Mouse (Mus musculus) heart, adult 10 weeks (tissue): ENCODE data around the gene Pter. TPM values are rescaled to one million over a fixed set of nuclear protein-coding genes. Genes with fewer than 3 reads are reported as not detected.

Source experiments
- polyA plus RNA-seq: library from polyadenylated mRNA; stranded (reverse); fragments of 350-450 nt; fragmentation: Illumina TruSeq; extraction: RNeasy Lipid Tissue Mini Kit (QIAGEN cat#74804); gene quantifications from one replicate; pipeline ENCODE4 v1.2.3, GENCODE M21; 2014; ENCODE audit warnings: low read depth, low replicate concordance

Pter gene
- polyA plus RNA-seq: 12.2 TPM

DNA sequence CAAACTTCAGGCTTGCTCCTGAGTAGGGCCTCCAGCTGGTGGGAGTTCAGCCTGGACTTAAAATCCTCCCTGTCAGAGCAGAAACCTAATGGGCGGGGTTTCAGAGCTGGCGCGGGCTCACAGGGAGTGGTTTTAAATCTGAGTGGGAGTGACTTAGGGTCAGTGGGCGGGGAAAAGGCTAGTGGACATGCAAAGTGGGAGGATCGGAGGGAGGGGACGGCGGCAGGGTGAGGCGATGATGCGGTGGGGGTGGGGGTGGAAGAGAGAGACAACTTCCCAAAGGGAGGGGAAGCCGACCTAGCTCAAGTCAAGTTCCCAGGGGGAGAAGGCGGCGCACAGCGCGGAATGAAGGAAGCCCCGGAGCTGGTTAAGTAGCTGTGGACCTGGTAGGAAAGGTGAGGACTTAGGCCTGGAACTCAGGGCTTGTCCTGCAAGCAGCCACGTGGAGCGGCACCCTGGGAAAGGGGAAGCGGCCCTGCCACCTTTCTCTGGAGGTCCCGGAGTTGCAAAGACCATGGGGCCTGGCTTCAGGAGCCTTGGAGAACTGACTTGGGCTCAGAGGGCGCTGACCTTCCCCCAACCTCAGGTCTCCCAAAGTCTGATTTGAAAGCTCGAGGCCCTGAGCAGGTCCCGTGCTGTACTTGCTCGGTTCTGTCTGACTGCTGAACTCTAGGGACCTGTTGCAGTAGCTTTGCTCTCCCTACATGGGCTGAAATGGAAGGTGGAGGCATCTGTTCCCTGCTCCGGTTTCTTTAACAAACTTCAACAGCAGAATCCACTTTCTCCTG lies at the start of gene Pter:
Gene Pter, plus strand, starts transcription at position 238 of the 788 bp plus-strand sequence.

DNA sequence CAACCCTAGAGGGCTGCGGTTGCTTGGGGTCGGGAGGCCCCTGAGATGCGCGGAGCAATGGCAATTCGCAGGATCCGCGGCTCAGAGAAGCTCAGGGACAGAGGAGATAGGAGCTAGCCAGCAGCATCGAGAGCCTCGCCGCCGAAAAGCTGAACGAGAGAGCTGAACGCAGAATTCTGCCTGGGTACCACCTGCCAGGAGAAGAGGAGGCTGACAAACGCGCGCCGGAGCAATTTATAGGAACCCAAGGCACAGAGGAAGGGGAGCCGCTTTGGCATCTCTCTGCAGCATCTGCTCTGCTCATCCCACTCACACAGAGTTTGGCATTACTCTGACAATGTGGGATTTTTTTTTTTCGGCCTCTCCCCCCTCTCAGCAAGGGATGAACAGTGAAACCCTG lies 87.6 kb downstream of the Pter start, which contains the start of gene C1ql3:
Gene C1ql3, minus strand, starts transcription at position 335 of the 400 bp plus-strand sequence.

Other genes with a start within 250 kb of the Pter start
- gene C1ql3, start 87.8 kb downstream of the Pter start, polyA plus RNA-seq: not detected